Mouse (Mus musculus) inflammation-experienced regulatory T-cells, adult 16 weeks (primary cell): Measurements from ENCODE around the gene Arl15. TPM values are rescaled to one million over a fixed set of nuclear protein-coding genes. Genes with fewer than 3 reads are reported as not detected.

Experiments used
- polyA plus RNA-seq: library from polyadenylated mRNA; unstranded; fragments of 100-300 nt; shearing (Covaris generic); gene quantifications from one replicate; pipeline ENCODE4 v1.2.1, GENCODE M21; 2017

Gene Arl15
- 22.4 TPM for polyA plus RNA-seq

GRCm38 (mm10) chr13:113794039-113794704 lies at the start of gene Arl15:
TSS of gene Arl15 (plus strand) at chr13:113794505.

Other genes with a start within 250 kb of the Arl15 start
- 5.8 TPM for gene Snx18, start 175.9 kb upstream of the Arl15 start, polyA plus RNA-seq
- gene Hspb3, start 130.8 kb upstream of the Arl15 start, polyA plus RNA-seq: not detected